Mouse (Mus musculus): ENCODE results near the gene Klhl3. TPM values are rescaled to one million over a fixed set of nuclear protein-coding genes. Genes with fewer than 3 reads are reported as not detected.

Gene Klhl3
- 10.8 and 11.9 TPM in 2 replicates for polyA plus RNA-seq (2014; fragmentation: Nextera tagmentation; extraction: Ambion mirVana)

GRCm38 (mm10) chr13:58113061-58113900 is at the start of gene Klhl3:
TSS of gene Klhl3 (minus strand) at chr13:58113592.
- Histone ChIP-seq H3K36me3 (replicated peaks; ENCODE audit: control insufficient read depth, insufficient read depth) (no peaks in the 10 kb centered on the region), H3K4me1 (replicated peaks; ENCODE audit: control insufficient read depth, insufficient read depth, low read length) (peaks cover 23% of the 10 kb centered on the region), H3K4me2 (replicated peaks) (peak within 1 kb of the TSS; percentile 92), H3K9me3 (ENCODE audit: control insufficient read depth, low read length) (no peaks in the 10 kb centered on the region), H3K27me3 (ENCODE audit: control insufficient read depth, insufficient read depth, low read length) (no peaks in the 10 kb centered on the region), H3K9ac (peak within 1 kb of the TSS; percentile 87), H3K4me3 (replicated peaks; ENCODE audit: low read length) (peak within 1 kb of the TSS; percentile 59), H3K27ac (peak within 1 kb of the TSS; percentile 96)
- DNase-seq (ENCODE audit: low spot score): peak; percentile 72
- 1% methylated on average over 35 of the region's 35 CpGs for WGBS
- ATAC-seq (ENCODE audit: low FRiP score): peak; percentile 92

- no peak overlapping the region for H3K9ac ChIP-seq
- no peak overlapping the region for H3K27ac ChIP-seq
- DNase-seq (ENCODE audit: low spot score): no peak
- ATAC-seq (ENCODE audit: low FRiP score): no peak
- no peak overlapping the region for H3K4me2 ChIP-seq (replicated peaks)
- no peaks in the 10 kb centered on the region for H3K27me3 ChIP-seq (ENCODE audit: control insufficient read depth, insufficient read depth, low read length)
- peaks cover 42% of the 10 kb centered on the region for H3K36me3 ChIP-seq (replicated peaks; ENCODE audit: control insufficient read depth, insufficient read depth)
- no peaks in the 10 kb centered on the region for H3K9me3 ChIP-seq (ENCODE audit: control insufficient read depth, low read length)
- peaks cover 10% of the 10 kb centered on the region for H3K4me1 ChIP-seq (replicated peaks; ENCODE audit: control insufficient read depth, insufficient read depth, low read length)
- no peak overlapping the region for H3K4me3 ChIP-seq (replicated peaks; ENCODE audit: low read length)
- 97% methylated on average over 15 of the region's 15 CpGs for WGBS
These were observed 47.4 kb upstream of the Klhl3 start for GRCm38 (mm10) chr13:58160761-58161160.

GRCm38 (mm10) chr13:58158099-58158912 is 44.9 kb upstream of the Klhl3 start:
- DNase-seq (ENCODE audit: low spot score): peak; percentile 88
- peak overlapping the region; percentile 75 for H3K9ac ChIP-seq
- WGBS: 11% methylated on average over 16 of the region's 16 CpGs

GRCm38 (mm10) chr13:58157447-58158098 is 44.2 kb upstream of the Klhl3 start, which contains the start of gene Idnk:
TSS of gene Idnk (plus strand) at chr13:58157649.
- Histone ChIP-seq H3K27me3 (ENCODE audit: control insufficient read depth, insufficient read depth, low read length) (no peaks in the 10 kb centered on the region), H3K4me3 (replicated peaks; ENCODE audit: low read length) (peak within 1 kb of the TSS; percentile 88), H3K4me1 (replicated peaks; ENCODE audit: control insufficient read depth, insufficient read depth, low read length) (peaks cover 10% of the 10 kb centered on the region), H3K9ac (peak within 1 kb of the TSS; percentile 75), H3K4me2 (replicated peaks) (peak within 1 kb of the TSS; percentile 93), H3K36me3 (replicated peaks; ENCODE audit: control insufficient read depth, insufficient read depth) (peaks cover 23% of the 10 kb centered on the region), H3K27ac (peak within 1 kb of the TSS; percentile 68), H3K9me3 (ENCODE audit: control insufficient read depth, low read length) (no peaks in the 10 kb centered on the region)
- DNase-seq (ENCODE audit: low spot score): peak; percentile 89
- under 1% methylated on average over 30 of the region's 30 CpGs for WGBS
- ATAC-seq (ENCODE audit: low FRiP score): peak; percentile 85

More at GRCm38 (mm10) chr13:58158099-58158912, 44.9 kb upstream of the Klhl3 start:
- no peaks in the 10 kb centered on the region for H3K9me3 ChIP-seq (ENCODE audit: control insufficient read depth, low read length)
- peaks cover 10% of the 10 kb centered on the region for H3K4me1 ChIP-seq (replicated peaks; ENCODE audit: control insufficient read depth, insufficient read depth, low read length)
- H3K27ac ChIP-seq: peak overlapping the region; percentile 68
- peak; percentile 63 for ATAC-seq (ENCODE audit: low FRiP score)
- H3K4me3 ChIP-seq (replicated peaks; ENCODE audit: low read length): peak overlapping the region; percentile 88
- H3K27me3 ChIP-seq (ENCODE audit: control insufficient read depth, insufficient read depth, low read length): no peaks in the 10 kb centered on the region
- peak overlapping the region; percentile 93 for H3K4me2 ChIP-seq (replicated peaks)
- H3K36me3 ChIP-seq (replicated peaks; ENCODE audit: control insufficient read depth, insufficient read depth): peaks cover 30% of the 10 kb centered on the region

GRCm38 (mm10) chr13:58157036-58157435 is 43.6 kb upstream of the Klhl3 start:
- peak overlapping the region; percentile 88 for H3K4me3 ChIP-seq (replicated peaks; ENCODE audit: low read length)
- WGBS: 18% methylated on average over 8 of the region's 8 CpGs
- H3K9me3 ChIP-seq (ENCODE audit: control insufficient read depth, low read length): no peaks in the 10 kb centered on the region
- H3K27me3 ChIP-seq (ENCODE audit: control insufficient read depth, insufficient read depth, low read length): no peaks in the 10 kb centered on the region
- peak overlapping the region; percentile 75 for H3K9ac ChIP-seq
- peak overlapping the region; percentile 93 for H3K4me2 ChIP-seq (replicated peaks)
- peak overlapping the region; percentile 68 for H3K27ac ChIP-seq
- no peak for DNase-seq (ENCODE audit: low spot score)
- H3K36me3 ChIP-seq (replicated peaks; ENCODE audit: control insufficient read depth, insufficient read depth): peaks cover 22% of the 10 kb centered on the region
- ATAC-seq (ENCODE audit: low FRiP score): no peak
- peaks cover 10% of the 10 kb centered on the region for H3K4me1 ChIP-seq (replicated peaks; ENCODE audit: control insufficient read depth, insufficient read depth, low read length)

GRCm38 (mm10) chr13:58156031-58156430 is 42.6 kb upstream of the Klhl3 start:
- H3K27ac ChIP-seq: no peak overlapping the region
- 87% methylated on average over 2 of the region's 2 CpGs for WGBS
- H3K4me2 ChIP-seq (replicated peaks): no peak overlapping the region
- ATAC-seq (ENCODE audit: low FRiP score) (no peak), DNase-seq (ENCODE audit: low spot score) (no peak)
- H3K36me3 ChIP-seq (replicated peaks; ENCODE audit: control insufficient read depth, insufficient read depth): peaks cover 13% of the 10 kb centered on the region
- H3K4me1 ChIP-seq (replicated peaks; ENCODE audit: control insufficient read depth, insufficient read depth, low read length): peaks cover 10% of the 10 kb centered on the region
- H3K9ac ChIP-seq: no peak overlapping the region
- no peaks in the 10 kb centered on the region for H3K9me3 ChIP-seq (ENCODE audit: control insufficient read depth, low read length)
- H3K27me3 ChIP-seq (ENCODE audit: control insufficient read depth, insufficient read depth, low read length): no peaks in the 10 kb centered on the region
- H3K4me3 ChIP-seq (replicated peaks; ENCODE audit: low read length): no peak overlapping the region

GRCm38 (mm10) chr13:58150442-58150841 is 37.0 kb upstream of the Klhl3 start:
- H3K36me3 ChIP-seq (replicated peaks; ENCODE audit: control insufficient read depth, insufficient read depth): no peaks in the 10 kb centered on the region
- 80% methylated on average over 11 of the region's 11 CpGs for WGBS
- H3K27me3 ChIP-seq (ENCODE audit: control insufficient read depth, insufficient read depth, low read length): no peaks in the 10 kb centered on the region
- H3K9ac ChIP-seq: no peak overlapping the region
- no peaks in the 10 kb centered on the region for H3K4me1 ChIP-seq (replicated peaks; ENCODE audit: control insufficient read depth, insufficient read depth, low read length)
- DNase-seq (ENCODE audit: low spot score) (no peak), ATAC-seq (ENCODE audit: low FRiP score) (no peak)
- H3K27ac ChIP-seq: no peak overlapping the region
- no peaks in the 10 kb centered on the region for H3K9me3 ChIP-seq (ENCODE audit: control insufficient read depth, low read length)
- H3K4me2 ChIP-seq (replicated peaks): no peak overlapping the region
- H3K4me3 ChIP-seq (replicated peaks; ENCODE audit: low read length): no peak overlapping the region

GRCm38 (mm10) chr13:58149629-58150028 is 36.2 kb upstream of the Klhl3 start:
- Histone ChIP-seq H3K36me3 (replicated peaks; ENCODE audit: control insufficient read depth, insufficient read depth) (no peaks in the 10 kb centered on the region), H3K4me3 (replicated peaks; ENCODE audit: low read length) (no peak overlapping the region), H3K9me3 (ENCODE audit: control insufficient read depth, low read length) (no peaks in the 10 kb centered on the region), H3K27me3 (ENCODE audit: control insufficient read depth, insufficient read depth, low read length) (no peaks in the 10 kb centered on the region), H3K9ac (no peak overlapping the region), H3K4me2 (replicated peaks) (no peak overlapping the region), H3K27ac (no peak overlapping the region), H3K4me1 (replicated peaks; ENCODE audit: control insufficient read depth, insufficient read depth, low read length) (no peaks in the 10 kb centered on the region)
- ATAC-seq (ENCODE audit: low FRiP score): no peak
- no peak for DNase-seq (ENCODE audit: low spot score)
- 92% methylated on average over 3 of the region's 3 CpGs for WGBS
